Mouse (Mus musculus): Measurements from ENCODE around the gene Mark4. TPM values are rescaled to one million over a fixed set of nuclear protein-coding genes. Genes with fewer than 3 reads are reported as not detected.

Gene Mark4
- polyA plus RNA-seq, 1 experiment = 36.3 TPM

- 0 out of 2 replicates have a peak, but pooled peaks cover 4% of the 10 kb centered on the region for H3K4me1 ChIP-seq (replicated peaks; ENCODE audit: control insufficient read depth, insufficient read depth, low read length)
- no peaks in the 10 kb centered on the region for H3K36me3 ChIP-seq (ENCODE audit: control insufficient read depth, insufficient read depth, low read length)
- 22% methylated on average over 12 of the region's 12 CpGs for WGBS
- no peak overlapping the region for H3K4me3 ChIP-seq (ENCODE audit: control insufficient read depth, insufficient read depth, low read length)
- DNase-seq = no peak
- TF ChIP-seq CTCF (IDR thresholded peaks at IDR 0.05; ENCODE audit: borderline replicate concordance, control insufficient read depth, extremely low read depth, insufficient read depth, low read length, poor library complexity) (no peak), POLR2A (IDR thresholded peaks at IDR 0.05; ENCODE audit: control insufficient read depth, extremely low read depth, insufficient read depth, low read length, poor library complexity) (no peak)
- H3K27me3 ChIP-seq (ENCODE audit: control insufficient read depth, insufficient read depth, low read length) = no peaks in the 10 kb centered on the region
- no peak overlapping the region for H3K27ac ChIP-seq (ENCODE audit: control insufficient read depth, insufficient read depth, low read length)
Measured at GRCm38 (mm10) chr7:19500420-19501363, 42.1 kb upstream of the Mark4 start.

DNA sequence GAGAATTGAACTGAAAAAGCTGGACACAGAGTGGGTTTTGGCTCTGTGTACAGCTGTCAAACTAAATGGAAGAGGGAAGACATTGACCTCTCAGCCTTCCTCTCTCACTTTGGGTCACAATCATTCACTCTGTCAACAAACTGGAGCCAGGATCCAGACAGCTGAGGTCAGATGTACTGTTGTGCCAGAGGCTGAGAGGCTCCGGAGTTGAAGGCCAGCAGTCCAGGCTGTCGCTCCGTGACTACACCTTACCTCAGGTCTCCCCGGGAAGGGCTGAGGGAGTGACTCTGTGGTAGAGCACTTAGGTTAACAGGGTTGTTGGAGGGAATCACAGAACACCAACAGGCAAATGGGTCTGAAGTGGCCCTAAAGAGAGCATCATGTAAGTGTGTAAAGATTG lies 39.7 kb upstream of the Mark4 start:
- no peak overlapping the region for H3K27ac ChIP-seq (ENCODE audit: control insufficient read depth, insufficient read depth, low read length)
- 0 out of 2 replicates have a peak, but pooled peaks cover 4% of the 10 kb centered on the region for H3K4me1 ChIP-seq (replicated peaks; ENCODE audit: control insufficient read depth, insufficient read depth, low read length)
- no peak overlapping the region for H3K4me3 ChIP-seq (ENCODE audit: control insufficient read depth, insufficient read depth, low read length)
- WGBS = 98% methylated on average over 4 of the region's 4 CpGs
- TF ChIP-seq CTCF (IDR thresholded peaks at IDR 0.05; ENCODE audit: borderline replicate concordance, control insufficient read depth, extremely low read depth, insufficient read depth, low read length, poor library complexity) = no peak
- no peaks in the 10 kb centered on the region for H3K36me3 ChIP-seq (ENCODE audit: control insufficient read depth, insufficient read depth, low read length)
- DNase-seq = no peak
- no peaks in the 10 kb centered on the region for H3K27me3 ChIP-seq (ENCODE audit: control insufficient read depth, insufficient read depth, low read length)

- Histone ChIP-seq H3K4me1 (replicated peaks; ENCODE audit: control insufficient read depth, insufficient read depth, low read length) (peaks cover 4% of the 10 kb centered on the region; the same call in 1 of the 2 replicates), H3K27ac (ENCODE audit: control insufficient read depth, insufficient read depth, low read length) (no peak overlapping the region), H3K27me3 (ENCODE audit: control insufficient read depth, insufficient read depth, low read length) (no peaks in the 10 kb centered on the region), H3K36me3 (ENCODE audit: control insufficient read depth, insufficient read depth, low read length) (no peaks in the 10 kb centered on the region), H3K4me3 (ENCODE audit: control insufficient read depth, insufficient read depth, low read length) (no peak overlapping the region)
- WGBS = 90% methylated on average over 5 of the region's 5 CpGs
- TF ChIP-seq CTCF (IDR thresholded peaks at IDR 0.05; ENCODE audit: borderline replicate concordance, control insufficient read depth, extremely low read depth, insufficient read depth, low read length, poor library complexity) = no peak
- TF ChIP-seq POLR2A (IDR thresholded peaks at IDR 0.05; ENCODE audit: control insufficient read depth, extremely low read depth, insufficient read depth, low read length, poor library complexity) = no peak
- no peak for DNase-seq
Measured at GRCm38 (mm10) chr7:19496214-19496555, 37.6 kb upstream of the Mark4 start.

- WGBS = 91% methylated on average over 20 of the region's 20 CpGs
- TF ChIP-seq CTCF (IDR thresholded peaks at IDR 0.05; ENCODE audit: borderline replicate concordance, control insufficient read depth, extremely low read depth, insufficient read depth, low read length, poor library complexity) (no peak), POLR2A (IDR thresholded peaks at IDR 0.05; ENCODE audit: control insufficient read depth, extremely low read depth, insufficient read depth, low read length, poor library complexity) (no peak)
- H3K4me3 ChIP-seq (ENCODE audit: control insufficient read depth, insufficient read depth, low read length) = no peak overlapping the region
- peaks cover 4% of the 10 kb centered on the region; the same call in 1 of the 2 replicates for H3K4me1 ChIP-seq (replicated peaks; ENCODE audit: control insufficient read depth, insufficient read depth, low read length)
- DNase-seq = no peak
- H3K36me3 ChIP-seq (ENCODE audit: control insufficient read depth, insufficient read depth, low read length) = no peaks in the 10 kb centered on the region
- H3K27ac ChIP-seq (ENCODE audit: control insufficient read depth, insufficient read depth, low read length) = no peak overlapping the region
- no peaks in the 10 kb centered on the region for H3K27me3 ChIP-seq (ENCODE audit: control insufficient read depth, insufficient read depth, low read length)
Measured at GRCm38 (mm10) chr7:19495521-19496213, 37.0 kb upstream of the Mark4 start.

DNA sequence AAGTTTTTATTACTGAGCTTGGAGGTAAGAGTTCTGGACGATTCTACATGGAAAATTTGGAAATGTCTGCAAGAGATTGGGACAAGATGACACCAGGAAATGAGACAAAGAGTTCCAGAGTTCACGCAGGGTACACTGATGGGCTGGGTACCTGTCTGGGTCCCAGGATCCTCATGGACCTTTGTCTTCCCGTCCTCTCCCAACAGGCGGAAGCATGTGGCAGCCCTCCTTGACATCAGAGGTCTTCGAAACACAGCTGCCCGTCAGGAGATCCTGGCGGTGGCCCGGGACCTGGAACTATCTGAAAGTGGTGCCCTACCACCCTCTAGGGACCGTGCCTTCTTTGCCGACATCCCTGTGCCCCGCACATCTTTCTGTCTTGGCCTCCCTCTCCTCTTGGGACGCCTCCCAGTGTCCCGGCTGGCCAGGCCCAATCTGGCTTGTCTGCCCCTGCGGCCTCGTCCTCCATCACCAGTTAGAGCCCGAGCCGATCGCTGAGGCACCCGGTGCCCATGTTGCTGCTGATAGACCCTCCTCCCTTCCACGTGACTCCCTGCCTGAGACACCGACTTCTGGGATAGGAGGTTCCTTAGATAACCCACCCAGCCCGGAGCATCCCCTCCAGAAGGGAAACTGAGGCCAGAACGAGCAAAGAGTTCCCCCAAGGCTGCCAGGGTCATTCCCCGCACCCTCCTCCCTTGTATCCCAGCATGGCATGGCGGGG lies 36.3 kb upstream of the Mark4 start:
- TF ChIP-seq CTCF (IDR thresholded peaks at IDR 0.05; ENCODE audit: borderline replicate concordance, control insufficient read depth, extremely low read depth, insufficient read depth, low read length, poor library complexity) = no peak
- TF ChIP-seq POLR2A (IDR thresholded peaks at IDR 0.05; ENCODE audit: control insufficient read depth, extremely low read depth, insufficient read depth, low read length, poor library complexity) = no peak
- H3K4me1 ChIP-seq (replicated peaks; ENCODE audit: control insufficient read depth, insufficient read depth, low read length) = no peaks in the 10 kb centered on the region; the same call in 1 of the 2 replicates
- 93% methylated on average over 25 of the region's 25 CpGs for WGBS

DNA sequence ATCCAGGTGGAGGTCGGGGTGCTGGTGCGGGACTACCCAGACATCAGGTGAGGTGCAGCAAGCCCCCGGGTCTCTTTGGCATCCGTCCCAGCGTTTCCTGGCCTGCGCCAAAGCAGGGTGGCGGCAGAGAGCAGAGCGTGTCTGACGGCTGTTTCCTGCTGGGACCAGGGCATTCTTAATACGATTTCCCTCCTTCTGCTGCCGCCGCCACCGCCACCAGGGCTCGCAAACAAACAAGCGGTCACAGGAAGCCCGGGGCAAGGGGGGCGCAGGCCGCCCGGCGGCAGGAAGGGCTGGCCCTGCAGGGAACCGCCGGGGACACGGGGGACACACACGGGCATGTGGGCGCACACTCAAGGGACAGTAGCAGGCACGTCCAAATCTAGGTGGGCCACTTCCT lies 33.1 kb upstream of the Mark4 start:
- H3K27ac ChIP-seq (ENCODE audit: control insufficient read depth, insufficient read depth, low read length) = no peak overlapping the region
- no peaks in the 10 kb centered on the region for H3K36me3 ChIP-seq (ENCODE audit: control insufficient read depth, insufficient read depth, low read length)
- 2% methylated on average over 26 of the region's 26 CpGs for WGBS
- H3K4me1 ChIP-seq (replicated peaks; ENCODE audit: control insufficient read depth, insufficient read depth, low read length) = no peaks in the 10 kb centered on the region; the same call in 1 of the 2 replicates
- H3K27me3 ChIP-seq (ENCODE audit: control insufficient read depth, insufficient read depth, low read length) = no peaks in the 10 kb centered on the region
- no peak for DNase-seq
- H3K4me3 ChIP-seq (ENCODE audit: control insufficient read depth, insufficient read depth, low read length) = no peak overlapping the region
- TF ChIP-seq POLR2A (IDR thresholded peaks at IDR 0.05; ENCODE audit: control insufficient read depth, extremely low read depth, insufficient read depth, low read length, poor library complexity) (no peak), CTCF (IDR thresholded peaks at IDR 0.05; ENCODE audit: borderline replicate concordance, control insufficient read depth, extremely low read depth, insufficient read depth, low read length, poor library complexity) (no peak)

More for the DNA sequence above, 36.3 kb upstream of the Mark4 start:
- Histone ChIP-seq H3K4me3 (ENCODE audit: control insufficient read depth, insufficient read depth, low read length) (no peak overlapping the region), H3K36me3 (ENCODE audit: control insufficient read depth, insufficient read depth, low read length) (no peaks in the 10 kb centered on the region), H3K27ac (ENCODE audit: control insufficient read depth, insufficient read depth, low read length) (no peak overlapping the region), H3K27me3 (ENCODE audit: control insufficient read depth, insufficient read depth, low read length) (no peaks in the 10 kb centered on the region)
- no peak for DNase-seq
